Mouse (Mus musculus) stomach, postnatal 0 days (tissue): Measurements from ENCODE around the gene Ptpn13. TPM values are rescaled to one million over a fixed set of nuclear protein-coding genes. Genes with fewer than 3 reads are reported as not detected.
A peak's percentile ranks its signal among the peaks of the same experiment; 100 is the strongest.

Experiments
- ATAC-seq: fragments of 200-750 bp; cut with Nextera tagmentation; 2 replicates; pipeline ENCODE4 v1.8.0; 2017; ENCODE audit not compliant: low FRiP score, low TSS enrichment
- DNase-seq: peaks from one replicate; pipeline ENCODE4 v3.0.0-alpha.2; 2016; ENCODE audit warnings: low spot score
- H3K27ac ChIP-seq: fragments of 300-500 bp; sonication (generic); replicated peaks from 2 replicates; pipeline ENCODE4 v1.5.1; 2014; ENCODE audit warnings: mild to moderate bottlenecking, control low read depth
- H3K27me3 ChIP-seq: fragments of 300-500 bp; sonication (generic); 2 replicates; pipeline ENCODE4 v1.6.1; 2014; ENCODE audit warnings: low read length; ENCODE audit not compliant: control insufficient read depth, insufficient read depth
- H3K36me3 ChIP-seq: fragments of 300-500 bp; sonication (generic); 2 replicates; pipeline ENCODE4 v1.6.1; 2014; ENCODE audit warnings: low read length, mixed read lengths; ENCODE audit not compliant: control insufficient read depth, insufficient read depth
- H3K4me1 ChIP-seq: fragments of 300-500 bp; sonication (generic); replicated peaks from 2 replicates; pipeline ENCODE4 v1.6.1; 2014; ENCODE audit warnings: antibody characterized with exemption; ENCODE audit not compliant: control insufficient read depth, insufficient read depth
- H3K4me2 ChIP-seq: fragments of 300-500 bp; sonication (generic); replicated peaks from 2 replicates; pipeline ENCODE4 v1.6.1; 2014; ENCODE audit warnings: low read depth, mild to moderate bottlenecking, control low read depth, moderate library complexity
- H3K4me3 ChIP-seq: fragments of 300-500 bp; sonication (generic); 2 replicates; pipeline ENCODE4 v1.5.1; 2014; ENCODE audit warnings: low read depth, low read length, control low read depth
- H3K9ac ChIP-seq: fragments of 300-500 bp; sonication (generic); 2 replicates; pipeline ENCODE4 v1.6.1; 2014; ENCODE audit warnings: mild to moderate bottlenecking, low read length, control low read depth, mixed read lengths
- H3K9me3 ChIP-seq: fragments of 300-500 bp; sonication (generic); 2 replicates; pipeline ENCODE4 v1.6.1; 2016; ENCODE audit warnings: low read length; ENCODE audit not compliant: control insufficient read depth
- CTCF ChIP-seq: IDR thresholded peaks from 2 replicates; pipeline ENCODE4 v1.5.1; 2016; ENCODE audit warnings: antibody characterized with exemption, low read depth, mild to moderate bottlenecking, moderate library complexity
- EP300 ChIP-seq: optimal IDR thresholded peaks from 2 replicates; pipeline ENCODE3; 2016; ENCODE audit warnings: antibody characterized with exemption
- WGBS: fragments of 180-500 bp; shearing (Covaris S2); extraction: QIAGEN DNeasy Blood & Tissue Kit; methylation state at CpG from one replicate; pipeline ENCODE4 v1.1.7; 2014; 5-methylcytosine and 5-hydroxymethylcytosine counted together
- polyA plus RNA-seq: library from polyadenylated mRNA; unstranded; fragments of >200 nt; fragmentation: Nextera tagmentation; extraction: Ambion mirVana; gene quantifications from 2 replicates; pipeline ENCODE4 v1.2.1, GENCODE M21; 2015

Gene Ptpn13
- polyA plus RNA-seq, 1 experiment from 2014 or later: 7.6 TPM

DNA sequence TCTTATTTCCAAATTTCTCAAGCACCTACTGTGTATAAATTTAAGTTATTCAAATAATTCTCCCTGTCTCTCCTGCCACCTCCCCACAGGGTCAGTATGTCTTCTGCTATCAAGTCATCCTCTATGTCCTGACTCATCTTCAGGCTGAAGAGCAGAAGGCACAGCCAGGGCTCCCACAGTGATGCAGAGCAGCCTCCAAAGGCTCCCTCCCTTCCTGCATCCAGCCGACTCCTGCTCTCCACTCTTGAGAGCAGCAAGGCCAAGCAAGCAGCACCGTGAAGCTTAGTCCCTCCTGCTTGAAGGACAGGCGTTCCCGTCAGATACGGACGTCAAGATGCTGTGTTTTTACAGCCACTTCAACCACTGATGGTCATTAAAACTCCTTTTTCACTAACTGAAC, 172.6 kb downstream of the Ptpn13 start:
- 69% methylated on average over 6 of the region's 6 CpGs for WGBS
- DNase-seq: no peak
- TF ChIP-seq EP300: no peak
- no peak for TF ChIP-seq CTCF

DNA sequence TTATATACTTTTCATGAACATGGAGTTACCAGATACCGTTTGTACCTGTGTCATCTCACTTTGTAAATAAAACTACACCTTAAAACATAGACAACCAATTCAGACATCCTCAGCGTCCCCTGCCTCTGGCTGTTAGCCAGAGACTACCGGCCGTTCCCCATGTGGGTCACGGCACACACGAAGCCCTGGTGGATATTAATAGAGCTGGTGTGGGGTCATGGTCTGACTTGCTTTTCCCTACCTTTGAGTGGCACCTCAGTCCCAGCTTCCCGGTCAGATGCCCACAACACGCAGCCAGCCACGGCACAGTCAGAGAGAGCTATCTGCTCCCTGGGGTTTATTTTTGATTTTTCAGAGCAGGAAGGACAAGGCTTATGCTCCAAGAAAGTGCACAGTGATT, 173.3 kb downstream of the Ptpn13 start:
- Histone ChIP-seq H3K4me1 (no peaks in the 10 kb centered on the region), H3K27me3 (no peaks in the 10 kb centered on the region), H3K9ac (no peak overlapping the region), H3K36me3 (no peaks in the 10 kb centered on the region), H3K4me3 (no peak overlapping the region), H3K4me2 (no peak overlapping the region), H3K27ac (0 out of 2 replicates have a peak overlapping the region, but pooled peaks have one; percentile 35), H3K9me3 (no peaks in the 10 kb centered on the region)
- DNase-seq (no peak), ATAC-seq (no peak)
- WGBS: 60% methylated on average over 9 of the region's 9 CpGs
- TF ChIP-seq CTCF: no peak
- no peak for TF ChIP-seq EP300

More for the DNA sequence above, 172.6 kb downstream of the Ptpn13 start:
- Histone ChIP-seq H3K4me1 (no peaks in the 10 kb centered on the region), H3K27ac (0 out of 2 replicates have a peak overlapping the region, but pooled peaks have one; percentile 18), H3K9me3 (no peaks in the 10 kb centered on the region), H3K4me2 (no peak overlapping the region), H3K27me3 (no peaks in the 10 kb centered on the region), H3K4me3 (no peak overlapping the region), H3K9ac (no peak overlapping the region), H3K36me3 (no peaks in the 10 kb centered on the region)
- no peak for ATAC-seq

- Histone ChIP-seq H3K4me2 (no peak overlapping the region), H3K9me3 (no peaks in the 10 kb centered on the region), H3K36me3 (no peaks in the 10 kb centered on the region), H3K27ac (peak overlapping the region; percentile 35; the same call in 1 of the 2 replicates), H3K4me3 (no peak overlapping the region), H3K9ac (no peak overlapping the region), H3K27me3 (no peaks in the 10 kb centered on the region), H3K4me1 (no peaks in the 10 kb centered on the region)
- WGBS: 57% methylated on average over 5 of the region's 5 CpGs
- no peak for TF ChIP-seq EP300
- TF ChIP-seq CTCF: no peak
- ATAC-seq (no peak), DNase-seq (no peak)
Observed at GRCm38 (mm10) chr5:103598881-103599280, 173.9 kb downstream of the Ptpn13 start.

DNA sequence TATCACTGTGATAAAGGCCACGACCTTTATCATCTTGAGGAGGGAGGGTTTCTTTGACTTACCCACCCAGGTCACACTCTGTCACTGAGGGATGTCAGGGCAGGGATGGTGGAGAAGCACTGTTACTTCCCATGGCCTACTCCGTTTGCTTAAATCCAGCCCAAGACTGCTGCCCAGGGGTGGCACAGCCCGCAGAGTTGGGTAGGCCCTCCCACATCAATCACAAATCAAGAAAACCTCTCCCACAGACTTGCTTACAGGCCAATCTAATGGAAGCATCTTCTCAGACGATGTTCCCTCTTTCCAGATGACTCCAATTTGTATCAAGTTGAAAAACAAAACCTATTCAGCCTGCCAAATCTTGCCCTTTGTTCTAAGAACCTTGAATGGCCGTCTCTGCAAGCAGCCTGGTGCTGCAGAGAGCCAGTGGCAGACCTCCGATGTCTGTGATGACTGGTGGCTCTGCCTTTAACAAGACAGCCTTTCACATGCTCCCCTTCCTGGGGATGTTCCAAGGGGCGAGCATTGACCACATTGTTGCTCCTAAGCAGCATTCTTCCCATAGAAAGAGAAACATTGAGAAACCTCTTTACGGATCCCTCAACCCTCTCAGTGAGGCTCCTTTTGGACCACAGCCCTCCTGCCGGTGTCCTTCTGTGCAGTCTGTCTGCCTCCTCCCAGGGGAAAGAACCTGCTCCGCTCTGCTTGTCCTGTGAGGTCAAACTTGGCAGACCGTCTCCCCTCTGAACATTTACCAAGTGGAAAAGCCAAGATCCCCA, 178.3 kb downstream of the Ptpn13 start:
- Histone ChIP-seq H3K4me1 (no peaks in the 10 kb centered on the region), H3K4me3 (no peak overlapping the region), H3K9ac (no peak overlapping the region), H3K9me3 (no peaks in the 10 kb centered on the region), H3K27me3 (no peaks in the 10 kb centered on the region), H3K36me3 (no peaks in the 10 kb centered on the region), H3K4me2 (no peak overlapping the region), H3K27ac (0 out of 2 replicates have a peak overlapping the region, but pooled peaks have one; percentile 30)
- DNase-seq (no peak), ATAC-seq (0 out of 2 replicates have a peak, but pooled peaks have one; percentile 18)
- 59% methylated on average over 11 of the region's 11 CpGs for WGBS
- TF ChIP-seq EP300: no peak
- TF ChIP-seq CTCF: no peak

GRCm38 (mm10) chr5:103605707-103606106, 180.7 kb downstream of the Ptpn13 start:
- no peak overlapping the region for H3K9ac ChIP-seq
- H3K27me3 ChIP-seq: no peaks in the 10 kb centered on the region
- ATAC-seq: no peak
- no peak overlapping the region for H3K4me2 ChIP-seq
- H3K9me3 ChIP-seq: no peaks in the 10 kb centered on the region
- 63% methylated on average over 7 of the region's 7 CpGs for WGBS
- H3K4me1 ChIP-seq: no peaks in the 10 kb centered on the region
- no peak overlapping the region for H3K4me3 ChIP-seq
- H3K36me3 ChIP-seq: no peaks in the 10 kb centered on the region
- H3K27ac ChIP-seq: no peak overlapping the region
- DNase-seq: no peak
- no peak for TF ChIP-seq CTCF
- no peak for TF ChIP-seq EP300

DNA sequence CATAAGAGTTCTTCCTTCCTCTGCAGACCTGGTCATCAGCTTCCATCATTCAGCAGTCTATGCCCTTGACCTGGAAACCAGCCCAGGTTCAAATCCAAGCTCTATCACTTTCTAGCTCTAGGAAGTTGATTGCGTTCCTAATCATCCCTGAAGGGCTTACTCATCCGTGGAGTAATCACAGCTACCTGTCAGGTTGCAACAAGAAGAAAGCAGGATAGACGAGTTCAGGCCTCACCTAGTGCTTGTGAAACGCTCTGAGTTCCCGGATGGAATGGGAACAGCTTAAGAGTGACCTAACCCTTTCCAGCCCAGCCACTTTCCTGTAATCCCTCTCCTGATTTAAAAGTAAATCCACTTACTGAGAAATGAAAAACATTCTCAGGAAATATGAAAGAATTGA, 185.2 kb downstream of the Ptpn13 start:
- no peak overlapping the region for H3K27ac ChIP-seq
- 40% methylated on average over 5 of the region's 5 CpGs for WGBS
- no peaks in the 10 kb centered on the region for H3K9me3 ChIP-seq
- no peaks in the 10 kb centered on the region for H3K36me3 ChIP-seq
- DNase-seq (no peak), ATAC-seq (peak; percentile 56; the same call in 1 of the 2 replicates)
- H3K4me2 ChIP-seq: no peak overlapping the region
- TF ChIP-seq EP300 (no peak), CTCF (no peak)
- no peak overlapping the region for H3K4me3 ChIP-seq
- H3K4me1 ChIP-seq: no peaks in the 10 kb centered on the region
- H3K27me3 ChIP-seq: no peaks in the 10 kb centered on the region
- H3K9ac ChIP-seq: no peak overlapping the region
